Comparison of ENCODE assay signal across 36 mouse cellular contexts in the genomic region with DNA sequence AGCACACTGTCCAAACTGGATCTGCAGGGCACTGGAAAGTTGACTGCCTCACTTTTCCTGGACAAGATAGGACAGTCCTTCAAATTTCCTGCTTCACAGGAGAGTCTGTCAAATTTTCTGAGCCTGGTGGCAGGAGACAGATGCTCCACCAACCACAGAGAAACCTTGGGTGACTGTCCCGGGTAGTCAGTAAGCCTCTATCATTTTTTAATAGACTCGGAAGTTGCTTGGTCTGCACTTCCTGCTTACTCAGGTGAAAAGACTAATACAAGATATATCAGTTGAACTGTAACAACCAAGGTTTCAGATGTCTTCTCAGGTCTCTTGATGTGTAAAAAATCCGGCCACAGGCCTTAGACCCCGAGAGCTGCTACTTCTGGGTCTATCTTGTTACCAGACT. TPM values are rescaled to one million over a fixed set of nuclear protein-coding genes. Genes with fewer than 3 reads are reported as not detected.
DNase-seq lines count a peak whose midpoint lies in the region; ATAC-seq and TF ChIP-seq lines count a peak whose summit lies in the region.
"Had no signal": no experiment of that assay in that cellular context is flagged by ENCODE, and none has a peak within 500 bp of the region (broad histone marks: within the 10 kb centered on the region; RNA-seq: fewer than 3 reads in every experiment).

No protein-coding gene starts in this region.

- 0 out of 2 replicates have a peak overlapping the region, but pooled peaks have one; percentile 6 for H3K27ac ChIP-seq in kidney, postnatal 0 days
- H3K27ac ChIP-seq: embryonic facial prominence, embryonic 13.5 days; forebrain, embryonic 10.5 days; forebrain, embryonic 15.5 days; heart, embryonic 10.5 days; heart, embryonic 15.5 days; hindbrain, embryonic 12.5 days; hindbrain, postnatal 0 days; liver, embryonic 15.5 days; midbrain, embryonic 13.5 days had no signal

- H3K9me3 ChIP-seq in kidney, postnatal 0 days (replicated peaks; ENCODE audit: low read length): no peaks in the 10 kb centered on the region
- H3K9me3 ChIP-seq: embryonic facial prominence, embryonic 13.5 days; forebrain, embryonic 10.5 days; forebrain, embryonic 15.5 days; heart, embryonic 10.5 days; heart, embryonic 15.5 days; hindbrain, embryonic 12.5 days; liver, embryonic 15.5 days; midbrain, embryonic 13.5 days had no signal

- no peak for ATAC-seq in kidney, postnatal 0 days (replicated peaks; ENCODE audit: low FRiP score, low read depth)
- peak; percentile 57 for ATAC-seq in CD4-positive, CD25-positive, alpha-beta regulatory T cell, adult 4 months
- ATAC-seq in activated CD4-positive, CD25-positive, alpha-beta regulatory T cell, adult 4 months: peak; percentile 65
- ATAC-seq: forebrain, embryonic 15.5 days; hindbrain, postnatal 0 days; intestine, postnatal 0 days; midbrain, embryonic 13.5 days had no signal

- no peak for TF ChIP-seq CTCF in kidney, postnatal 0 days (IDR thresholded peaks at IDR 0.05; ENCODE audit: low read depth)

- no peaks in the 10 kb centered on the region for H3K36me3 ChIP-seq in kidney, postnatal 0 days (ENCODE audit: insufficient read depth, low read length)
- H3K36me3 ChIP-seq in splenic B cell, adult 2 months (ENCODE audit: control insufficient read depth, insufficient read depth, low read length, poor library complexity, severe bottlenecking): no peaks in the 10 kb centered on the region
- H3K36me3 ChIP-seq: embryonic facial prominence, embryonic 13.5 days; forebrain, embryonic 10.5 days; forebrain, embryonic 15.5 days; heart, embryonic 10.5 days; heart, embryonic 15.5 days; hindbrain, embryonic 12.5 days; liver, embryonic 15.5 days; midbrain, embryonic 13.5 days had no signal

- intact Hi-C loops in heart, postnatal 14 days (cut with DNase I): no loop called here
- intact Hi-C loops in left cerebral cortex, postnatal 4 days (cut with DNase I): no loop called here

- peak; percentile 49 for DNase-seq in kidney, postnatal 0 days (ENCODE audit: low spot score)
- DNase-seq in kidney, adult 18-20 months: no peak
- DNase-seq in splenic B cell, adult 2 months (ENCODE audit: low read depth, low spot score): peak; percentile 15
- DNase-seq in heart, postnatal 14 days: no peak
- DNase-seq in left cerebral cortex, postnatal 4 days: no peak
- DNase-seq: adrenal gland, postnatal 14 days; cerebellum, adult 11 months; cerebellum, adult 9-10 months; gastrocnemius, postnatal 25 days; heart, postnatal 36 days; layer of hippocampus, adult 9-11 months; lung, embryonic 14.5 days; lung, postnatal 14 days had no signal

- no peaks in the 10 kb centered on the region for H3K27me3 ChIP-seq in kidney, postnatal 0 days (ENCODE audit: insufficient read depth, low read length)
- H3K27me3 ChIP-seq in splenic B cell, adult 2 months (ENCODE audit: control insufficient read depth, insufficient read depth, low read length, poor library complexity, severe bottlenecking): no peaks in the 10 kb centered on the region
- H3K27me3 ChIP-seq: embryonic facial prominence, embryonic 13.5 days; forebrain, embryonic 15.5 days; heart, embryonic 15.5 days; hindbrain, embryonic 12.5 days; liver, embryonic 15.5 days; midbrain, embryonic 13.5 days had no signal

- no peaks in the 10 kb centered on the region for H3K4me1 ChIP-seq in kidney, postnatal 0 days (replicated peaks; ENCODE audit: insufficient read depth, low read length)
- H3K4me1 ChIP-seq: forebrain, embryonic 15.5 days; heart, embryonic 15.5 days; hindbrain, embryonic 12.5 days; liver, embryonic 15.5 days; midbrain, embryonic 13.5 days had no signal

- H3K9ac ChIP-seq in kidney, postnatal 0 days (ENCODE audit: low read depth, low read length): no peak overlapping the region
- H3K9ac ChIP-seq: embryonic facial prominence, embryonic 13.5 days; forebrain, embryonic 15.5 days; heart, embryonic 15.5 days; hindbrain, embryonic 12.5 days; liver, embryonic 15.5 days; lung, embryonic 14.5 days; midbrain, embryonic 13.5 days had no signal

- no peak overlapping the region for H3K4me2 ChIP-seq in kidney, postnatal 0 days (ENCODE audit: low read length)
- H3K4me2 ChIP-seq: embryonic facial prominence, embryonic 13.5 days; forebrain, embryonic 15.5 days; heart, embryonic 15.5 days; hindbrain, embryonic 12.5 days; liver, embryonic 15.5 days; lung, embryonic 14.5 days; midbrain, embryonic 13.5 days had no signal

- WGBS in kidney, postnatal 0 days: 35% methylated on average over 4 of the region's 4 CpGs

- H3K4me3 ChIP-seq in kidney, postnatal 0 days (replicated peaks; ENCODE audit: low read depth, low read length): no peak overlapping the region
- H3K4me3 ChIP-seq: embryonic facial prominence, embryonic 13.5 days; forebrain, embryonic 10.5 days; forebrain, embryonic 15.5 days; heart, embryonic 10.5 days; heart, embryonic 15.5 days; hindbrain, embryonic 12.5 days; liver, embryonic 15.5 days; midbrain, embryonic 13.5 days had no signal

RNA-seq across cellular contexts. Expression of gene Degs1, which starts 58.8 kb away (rescaled TPM):
- polyA plus RNA-seq in kidney, postnatal 0 days (2015; fragmentation: Nextera tagmentation; extraction: Ambion mirVana): 169 and 179 TPM in 2 replicates
- 10 to 100 TPM; 75.7 to 81.4 TPM for polyA plus RNA-seq in CD4-positive, CD25-positive, alpha-beta regulatory T cell, adult 4 months (2017; shearing (Covaris generic))
- 100 to 1,000 TPM; 109 to 114 TPM for polyA plus RNA-seq in activated CD4-positive, CD25-positive, alpha-beta regulatory T cell, adult 4 months (2017; shearing (Covaris generic))
- total RNA-seq in heart, postnatal 14 days (2021): 10 to 100 TPM; 68.1 to 73.2 TPM
- 10 to 100 TPM; 44.9 to 51.8 TPM for total RNA-seq in left cerebral cortex, postnatal 4 days (2021)

RNA-seq across cellular contexts. Expression of gene Vmn1r1, which starts 59.5 kb away (rescaled TPM):
- not detected in 2 replicates for polyA plus RNA-seq in kidney, postnatal 0 days (2015; fragmentation: Nextera tagmentation; extraction: Ambion mirVana)
- polyA plus RNA-seq in CD4-positive, CD25-positive, alpha-beta regulatory T cell, adult 4 months (2017; shearing (Covaris generic)): under 1 TPM in 1 of 2 experiments, not detected in 1; 0.11 TPM
- polyA plus RNA-seq in activated CD4-positive, CD25-positive, alpha-beta regulatory T cell, adult 4 months (2017; shearing (Covaris generic)): not detected
- not detected for total RNA-seq in heart, postnatal 14 days (2021)
- total RNA-seq in left cerebral cortex, postnatal 4 days (2021): not detected
- total RNA-seq: adrenal gland, postnatal 14 days; gastrocnemius, adult 18-20 months; gastrocnemius, postnatal 25 days; heart, postnatal 36 days; hindbrain, postnatal 0 days; left cerebral cortex, postnatal 10 days; liver, adult 2 months; monocyte, adult 5-6 weeks had no signal
- polyA plus RNA-seq: C2C12; embryonic facial prominence, embryonic 13.5 days; forebrain, embryonic 10.5 days; forebrain, embryonic 15.5 days; frontal cortex, adult 2 months; heart, embryonic 10.5 days; heart, embryonic 15.5 days; hindbrain, embryonic 12.5 days; hindbrain, postnatal 0 days; intestine, postnatal 0 days; large intestine, adult 2 months; limb, embryonic 11.5 days; liver, adult 2 months; liver, embryonic 15.5 days; lung, embryonic 14.5 days; midbrain, embryonic 13.5 days; neural tube, embryonic 14.5 days; stomach, embryonic 14.5 days; testis, adult 2 months had no signal

Comparison
In these comparisons a context has a peak if more than half of its experiments do, and no peak if none do; other contexts are left out.
1. DNase-seq: peak in kidney, postnatal 0 days (single experiment) and splenic B cell, adult 2 months (single experiment); none in kidney, adult 18-20 months (single experiment), heart, postnatal 14 days (0 of 2) and left cerebral cortex, postnatal 4 days (single experiment).